Mouse (Mus musculus): ENCODE results near the gene Strn3. TPM values are rescaled to one million over a fixed set of nuclear protein-coding genes. Genes with fewer than 3 reads are reported as not detected.
"Not testable (repeated sequence)": the region's sequence is repeated elsewhere in the genome, so short reads cannot be mapped to it uniquely, and the experiment has no call there.

Strn3 gene
- polyA plus RNA-seq, 1 experiment from 2014 or later = 47.5 TPM

GRCm38 (mm10) chr12:51690893-51691844 lies 528 bp downstream of the Strn3 start, which contains the start of gene Ap4s1:
Ap4s1 (plus strand) TSS chr12:51691033.
- peak within 1 kb of the TSS; percentile 99 for H3K9ac ChIP-seq
- peak within 1 kb of the TSS; percentile 72 for H3K4me2 ChIP-seq
- no peaks in the 10 kb centered on the region for H3K9me3 ChIP-seq (replicated peaks)
- peak within 1 kb of the TSS; percentile 97 for H3K4me3 ChIP-seq
- peaks cover 26% of the 10 kb centered on the region for H3K4me1 ChIP-seq
- WGBS = under 1% methylated on average over 72 of the region's 108 CpGs
- H3K27ac ChIP-seq = peak within 1 kb of the TSS; percentile 100
- H3K27me3 ChIP-seq = no peaks in the 10 kb centered on the region
- ATAC-seq = peak; percentile 72
- no peaks in the 10 kb centered on the region for H3K36me3 ChIP-seq (ENCODE audit: poor library complexity, severe bottlenecking)

DNA sequence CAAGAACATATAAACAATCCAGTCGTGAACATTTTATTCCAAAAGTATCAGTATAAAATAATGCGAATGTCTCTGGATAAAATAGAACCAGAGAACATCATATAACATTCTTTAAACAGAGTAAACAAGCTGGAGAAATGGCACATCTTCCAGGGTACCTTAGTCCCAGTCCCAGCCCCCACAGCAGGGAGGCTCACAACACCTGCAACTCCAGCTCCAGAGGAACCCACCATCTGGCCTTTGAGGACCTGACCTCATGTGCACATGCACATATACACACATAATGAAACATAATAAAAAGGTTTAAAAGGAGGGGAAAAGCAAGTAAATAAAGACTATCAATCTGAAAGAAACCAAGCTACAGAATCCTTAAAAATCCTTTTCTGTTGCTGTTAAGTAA lies 3.2 kb downstream of the Strn3 start:
- WGBS = 93% methylated on average over 2 of the region's 2 CpGs
- H3K4me3 ChIP-seq = no peak overlapping the region
- no peaks in the 10 kb centered on the region for H3K36me3 ChIP-seq (ENCODE audit: poor library complexity, severe bottlenecking)
- H3K4me2 ChIP-seq = no peak overlapping the region
- no peak overlapping the region for H3K9ac ChIP-seq
- no peaks in the 10 kb centered on the region for H3K9me3 ChIP-seq (replicated peaks)
- H3K27me3 ChIP-seq = no peaks in the 10 kb centered on the region
- no peak overlapping the region for H3K27ac ChIP-seq
- H3K4me1 ChIP-seq = peaks cover 26% of the 10 kb centered on the region
- ATAC-seq = no peak

DNA sequence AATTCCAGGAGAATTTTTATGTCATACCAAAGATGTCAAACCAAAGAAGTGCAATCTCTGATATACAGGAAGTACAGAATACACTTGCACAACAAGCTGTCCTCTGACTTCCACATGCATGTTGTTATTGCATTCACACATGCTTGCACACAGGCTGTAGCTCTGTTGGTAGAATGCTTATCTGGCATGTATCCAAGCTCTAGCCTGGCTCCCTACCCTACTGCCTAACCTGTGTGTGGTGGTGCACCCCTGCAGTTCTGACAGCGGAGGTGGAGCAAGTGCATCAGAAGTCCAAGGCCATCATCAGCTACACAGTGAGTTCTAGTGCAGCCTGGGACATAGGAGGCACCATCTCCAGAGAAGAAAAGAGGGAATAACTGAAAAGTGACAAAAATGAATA lies 12.9 kb downstream of the Strn3 start:
- H3K27me3 ChIP-seq = no peaks in the 10 kb centered on the region
- WGBS = 68% methylated on average over 1 of the region's 1 CpGs

GRCm38 (mm10) chr12:51676442-51676841 lies 15.3 kb downstream of the Strn3 start:
- H3K27me3 ChIP-seq = no peaks in the 10 kb centered on the region
- no peaks in the 10 kb centered on the region for H3K36me3 ChIP-seq (ENCODE audit: poor library complexity, severe bottlenecking)
- no peak overlapping the region for H3K4me2 ChIP-seq
- ATAC-seq = no peak
- H3K9ac ChIP-seq = no peak overlapping the region
- no peak overlapping the region for H3K4me3 ChIP-seq
- peaks cover 25% of the 10 kb centered on the region for H3K4me1 ChIP-seq
- H3K27ac ChIP-seq = no peak overlapping the region
- 72% methylated on average over 2 of the region's 2 CpGs for WGBS
- no peaks in the 10 kb centered on the region for H3K9me3 ChIP-seq (replicated peaks)

More for the DNA sequence above, 12.9 kb downstream of the Strn3 start:
- Histone ChIP-seq H3K4me2 (no peak overlapping the region), H3K9me3 (replicated peaks) (no peaks in the 10 kb centered on the region), H3K36me3 (ENCODE audit: poor library complexity, severe bottlenecking) (no peaks in the 10 kb centered on the region), H3K27ac (no peak overlapping the region; the same call in 1 of the 2 replicates), H3K9ac (no peak overlapping the region), H3K4me3 (no peak overlapping the region), H3K4me1 (peaks cover 9% of the 10 kb centered on the region)
- ATAC-seq = peak; percentile 58; the same call in 1 of the 2 replicates

DNA sequence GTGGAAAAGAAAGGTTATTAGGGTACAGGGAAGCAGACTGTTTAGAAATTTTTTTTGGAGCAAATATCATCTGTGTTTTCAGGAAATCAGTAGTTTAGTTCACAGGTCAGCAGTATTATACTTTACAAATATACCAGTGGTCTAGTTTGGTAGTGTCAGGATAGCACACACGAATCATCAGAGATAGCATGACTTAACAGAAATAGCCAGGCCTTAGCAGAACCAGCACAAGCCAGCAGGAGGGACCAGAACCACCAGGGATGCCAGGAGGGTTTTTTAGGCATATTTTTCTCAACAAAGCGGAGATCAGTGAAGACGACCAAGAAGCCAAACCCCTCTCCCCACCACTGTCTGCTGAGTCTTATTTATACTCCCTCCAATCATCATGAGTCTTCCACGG lies 18.4 kb downstream of the Strn3 start:
- H3K27ac ChIP-seq = no peak overlapping the region
- H3K9ac ChIP-seq = no peak overlapping the region

GRCm38 (mm10) chr12:51671231-51671891 lies 20.3 kb downstream of the Strn3 start:
- no peak overlapping the region for H3K4me3 ChIP-seq
- H3K27me3 ChIP-seq = no peaks in the 10 kb centered on the region
- no peak for ATAC-seq
- no peaks in the 10 kb centered on the region for H3K36me3 ChIP-seq (ENCODE audit: poor library complexity, severe bottlenecking)
- H3K9ac ChIP-seq = no peak overlapping the region
- no peaks in the 10 kb centered on the region for H3K9me3 ChIP-seq (replicated peaks)
- peaks cover 20% of the 10 kb centered on the region for H3K4me1 ChIP-seq
- no peak overlapping the region for H3K4me2 ChIP-seq
- WGBS = 24% methylated on average over 5 of the region's 5 CpGs
- H3K27ac ChIP-seq = no peak overlapping the region

More for the DNA sequence above, 18.4 kb downstream of the Strn3 start:
- no peak overlapping the region for H3K4me2 ChIP-seq
- no peaks in the 10 kb centered on the region for H3K36me3 ChIP-seq (ENCODE audit: poor library complexity, severe bottlenecking)
- WGBS = 69% methylated on average over 4 of the region's 4 CpGs
- ATAC-seq = no peak
- H3K4me3 ChIP-seq = no peak overlapping the region
- no peaks in the 10 kb centered on the region for H3K9me3 ChIP-seq (replicated peaks)
- H3K4me1 ChIP-seq = peaks cover 21% of the 10 kb centered on the region
- no peaks in the 10 kb centered on the region for H3K27me3 ChIP-seq

- WGBS = 77% methylated on average over 4 of the region's 4 CpGs
- H3K9me3 ChIP-seq (replicated peaks) = no peaks in the 10 kb centered on the region
These were observed 24.8 kb downstream of the Strn3 start for GRCm38 (mm10) chr12:51666708-51667430.

GRCm38 (mm10) chr12:51663908-51664307 lies 27.8 kb downstream of the Strn3 start:
- Histone ChIP-seq H3K36me3 (ENCODE audit: poor library complexity, severe bottlenecking) (no peaks in the 10 kb centered on the region), H3K9ac (no peak overlapping the region), H3K9me3 (replicated peaks) (no peaks in the 10 kb centered on the region), H3K4me1 (peaks cover 4% of the 10 kb centered on the region; the same call in 1 of the 2 replicates), H3K4me3 (no peak overlapping the region), H3K4me2 (no peak overlapping the region), H3K27me3 (no peaks in the 10 kb centered on the region), H3K27ac (no peak overlapping the region)
- no peak for ATAC-seq

More at GRCm38 (mm10) chr12:51666708-51667430, 24.8 kb downstream of the Strn3 start:
- Histone ChIP-seq H3K4me1 (peaks cover 12% of the 10 kb centered on the region), H3K9ac (no peak overlapping the region), H3K27ac (no peak overlapping the region), H3K4me3 (no peak overlapping the region), H3K4me2 (no peak overlapping the region), H3K36me3 (ENCODE audit: poor library complexity, severe bottlenecking) (no peaks in the 10 kb centered on the region), H3K27me3 (no peaks in the 10 kb centered on the region)
- ATAC-seq = no peak

GRCm38 (mm10) chr12:51663011-51663410 lies 28.7 kb downstream of the Strn3 start:
- Histone ChIP-seq H3K36me3 (ENCODE audit: poor library complexity, severe bottlenecking) (no peaks in the 10 kb centered on the region), H3K27ac (no peak overlapping the region), H3K4me2 (no peak overlapping the region), H3K4me1 (peaks cover 4% of the 10 kb centered on the region; the same call in 1 of the 2 replicates), H3K4me3 (no peak overlapping the region), H3K9ac (no peak overlapping the region), H3K27me3 (no peaks in the 10 kb centered on the region), H3K9me3 (replicated peaks) (no peaks in the 10 kb centered on the region)
- ATAC-seq = no peak

- Histone ChIP-seq H3K27me3 (no peaks in the 10 kb centered on the region), H3K4me1 (0 out of 2 replicates have a peak, but pooled peaks cover 4% of the 10 kb centered on the region), H3K36me3 (ENCODE audit: poor library complexity, severe bottlenecking) (peaks cover 16% of the 10 kb centered on the region), H3K9me3 (replicated peaks) (no peaks in the 10 kb centered on the region), H3K27ac (no peak overlapping the region), H3K4me3 (no peak overlapping the region), H3K4me2 (no peak overlapping the region), H3K9ac (no peak overlapping the region)
- WGBS = 87% methylated on average over 1 of the region's 1 CpGs
- no peak for ATAC-seq
These were observed 35.7 kb downstream of the Strn3 start for GRCm38 (mm10) chr12:51655944-51656465.

GRCm38 (mm10) chr12:51649401-51649800 lies 42.3 kb downstream of the Strn3 start:
- ATAC-seq; H3K4me1 ChIP-seq; H3K9me3 ChIP-seq (replicated peaks); H3K4me3 ChIP-seq; H3K9ac ChIP-seq; H3K4me2 ChIP-seq; H3K27ac ChIP-seq; H3K27me3 ChIP-seq: not testable (repeated sequence)
- peaks cover 35% of the 10 kb centered on the region for H3K36me3 ChIP-seq (ENCODE audit: poor library complexity, severe bottlenecking)

All from forebrain, embryonic 13.5 days (tissue).